Mouse (Mus musculus) liver, embryonic 15.5 days (tissue): ENCODE data around the gene Clint1. TPM values are rescaled to one million over a fixed set of nuclear protein-coding genes. Genes with fewer than 3 reads are reported as not detected.

ENCODE experiments used
- ATAC-seq: fragments of 200-750 bp; cut with Nextera tagmentation; 2 replicates; pipeline ENCODE4 v1.8.0; 2017; ENCODE audit warnings: moderate number of reproducible peaks, mild to moderate bottlenecking, moderate library complexity; ENCODE audit not compliant: insufficient read depth
- H3K27ac ChIP-seq: fragments of 300-500 bp; sonication (generic); replicated peaks from 2 replicates; pipeline ENCODE4 v1.5.1; 2015; ENCODE audit warnings: mild to moderate bottlenecking, inconsistent platforms
- H3K27me3 ChIP-seq: fragments of 300-500 bp; sonication (generic); 2 replicates; pipeline ENCODE4 v1.6.1; 2015; ENCODE audit warnings: mild to moderate bottlenecking, inconsistent platforms
- H3K36me3 ChIP-seq: fragments of 300-500 bp; sonication (generic); replicated peaks from 2 replicates; pipeline ENCODE4 v1.6.1; 2015; ENCODE audit warnings: moderate library complexity, mild to moderate bottlenecking, inconsistent platforms
- H3K4me1 ChIP-seq: fragments of 300-500 bp; sonication (generic); replicated peaks from 2 replicates; pipeline ENCODE4 v1.6.1; 2015; ENCODE audit warnings: inconsistent platforms
- H3K4me2 ChIP-seq: fragments of 300-500 bp; sonication (generic); 2 replicates; pipeline ENCODE4 v1.6.1; 2015; ENCODE audit warnings: moderate library complexity, mild to moderate bottlenecking, inconsistent platforms
- H3K4me3 ChIP-seq: fragments of 300-500 bp; sonication (generic); replicated peaks from 2 replicates; pipeline ENCODE4 v1.5.1; 2015; ENCODE audit warnings: mild to moderate bottlenecking, inconsistent platforms
- H3K9ac ChIP-seq: fragments of 300-500 bp; sonication (generic); 2 replicates; pipeline ENCODE4 v1.6.1; 2015; ENCODE audit warnings: moderate library complexity, mild to moderate bottlenecking, inconsistent platforms
- H3K9me3 ChIP-seq: fragments of 300-500 bp; sonication (generic); replicated peaks from 2 replicates; pipeline ENCODE4 v1.6.1; 2016; ENCODE audit warnings: inconsistent platforms
- WGBS: fragments of 180-500 bp; shearing (Covaris S2); methylation state at CpG from one replicate; pipeline ENCODE4 v1.1.7; 2015; ENCODE audit warnings: mixed read lengths; ENCODE audit not compliant: insufficient replicate concordance; 5-methylcytosine and 5-hydroxymethylcytosine counted together
- polyA plus RNA-seq: library from polyadenylated mRNA; unstranded; fragments of >200 nt; fragmentation: Nextera tagmentation; extraction: Ambion mirVana; gene quantifications from 2 replicates; pipeline ENCODE4 v1.2.1, GENCODE M21; 2015

Gene Clint1
- polyA plus RNA-seq, 1 experiment from 2014 or later: 53.8 TPM

GRCm38 (mm10) chr11:45926640-45927082, 74.8 kb downstream of the Clint1 start:
- peaks cover 5% of the 10 kb centered on the region; the same call in 1 of the 2 replicates for H3K27me3 ChIP-seq

DNA sequence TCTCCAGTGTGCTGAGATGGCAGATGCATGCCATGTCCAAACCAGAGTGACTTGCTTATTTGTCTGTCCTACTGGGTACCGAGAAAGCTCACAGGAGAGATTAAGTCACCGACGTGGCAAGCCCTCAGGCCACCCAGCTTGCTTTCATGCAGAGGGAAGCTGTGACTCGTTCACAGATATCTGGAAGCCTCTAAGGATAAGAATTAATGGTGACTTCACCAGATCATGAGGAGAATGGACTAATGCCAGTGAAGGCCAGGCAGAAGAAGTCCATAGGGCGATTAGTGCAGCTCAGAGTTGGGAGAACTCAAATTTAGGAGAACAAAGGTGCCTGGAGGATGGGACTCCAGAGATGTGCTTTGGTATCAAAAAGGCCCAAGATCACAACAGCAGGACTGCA, 75.6 kb downstream of the Clint1 start:
- no peak overlapping the region for H3K27ac ChIP-seq
- H3K4me2 ChIP-seq: no peak overlapping the region
- no peak for ATAC-seq
- H3K4me3 ChIP-seq: no peak overlapping the region
- 58% methylated on average over 5 of the region's 5 CpGs for WGBS
- 0 out of 2 replicates have a peak, but pooled peaks cover 6% of the 10 kb centered on the region for H3K36me3 ChIP-seq
- peaks cover 5% of the 10 kb centered on the region; the same call in 1 of the 2 replicates for H3K27me3 ChIP-seq
- H3K9ac ChIP-seq: no peak overlapping the region
- H3K4me1 ChIP-seq: 0 out of 2 replicates have a peak, but pooled peaks cover 5% of the 10 kb centered on the region
- H3K9me3 ChIP-seq: no peaks in the 10 kb centered on the region

More at GRCm38 (mm10) chr11:45926640-45927082, 74.8 kb downstream of the Clint1 start:
- ATAC-seq: peak; percentile 80
- H3K9me3 ChIP-seq: no peaks in the 10 kb centered on the region
- under 1% methylated on average over 9 of the region's 9 CpGs for WGBS
- H3K4me2 ChIP-seq: peak overlapping the region; percentile 79
- 0 out of 2 replicates have a peak, but pooled peaks cover 7% of the 10 kb centered on the region for H3K4me1 ChIP-seq
- peak overlapping the region; percentile 59; the same call in 1 of the 2 replicates for H3K9ac ChIP-seq
- no peak overlapping the region for H3K27ac ChIP-seq
- H3K36me3 ChIP-seq: 0 out of 2 replicates have a peak, but pooled peaks cover 4% of the 10 kb centered on the region
- peak overlapping the region; percentile 56 for H3K4me3 ChIP-seq

- Histone ChIP-seq H3K4me1 (0 out of 2 replicates have a peak, but pooled peaks cover 5% of the 10 kb centered on the region), H3K27me3 (peaks cover 5% of the 10 kb centered on the region; the same call in 1 of the 2 replicates), H3K9ac (no peak overlapping the region), H3K36me3 (peaks cover 23% of the 10 kb centered on the region), H3K4me2 (no peak overlapping the region), H3K27ac (no peak overlapping the region), H3K4me3 (no peak overlapping the region), H3K9me3 (no peaks in the 10 kb centered on the region)
- WGBS: 75% methylated on average over 10 of the region's 10 CpGs
- no peak for ATAC-seq
These were observed 77.7 kb downstream of the Clint1 start for GRCm38 (mm10) chr11:45929541-45929940.

DNA sequence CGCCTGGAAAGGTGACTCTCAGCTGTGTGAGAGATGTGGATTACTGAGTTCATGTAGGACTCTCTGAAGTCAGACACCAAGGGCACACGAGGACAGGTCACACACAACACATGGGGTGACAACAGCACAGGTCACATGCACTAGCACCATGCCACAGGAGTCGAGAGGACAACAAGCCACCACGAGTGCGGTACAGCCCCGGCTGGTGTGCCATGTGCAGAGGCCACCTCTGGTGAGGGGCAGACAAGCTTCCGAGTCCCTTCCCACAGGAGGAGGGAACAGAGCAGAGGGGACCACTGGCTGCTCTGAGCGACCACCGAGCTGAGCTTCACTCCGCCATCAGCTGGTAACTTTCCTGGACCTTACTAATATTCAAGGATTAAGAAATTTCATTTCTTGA, 80.9 kb downstream of the Clint1 start:
- ATAC-seq: no peak
- no peak overlapping the region for H3K9ac ChIP-seq

GRCm38 (mm10) chr11:45937478-45937877, 85.6 kb downstream of the Clint1 start:
- 87% methylated on average over 8 of the region's 8 CpGs for WGBS
- Histone ChIP-seq H3K4me3 (no peak overlapping the region), H3K4me1 (peaks cover 4% of the 10 kb centered on the region; the same call in 1 of the 2 replicates), H3K4me2 (no peak overlapping the region), H3K27me3 (no peaks in the 10 kb centered on the region), H3K9me3 (no peaks in the 10 kb centered on the region), H3K27ac (no peak overlapping the region), H3K36me3 (peaks cover 41% of the 10 kb centered on the region), H3K9ac (no peak overlapping the region)
- no peak for ATAC-seq

More for the DNA sequence above, 80.9 kb downstream of the Clint1 start:
- Histone ChIP-seq H3K27ac (no peak overlapping the region), H3K9me3 (no peaks in the 10 kb centered on the region), H3K4me3 (no peak overlapping the region), H3K27me3 (no peaks in the 10 kb centered on the region), H3K4me1 (no peaks in the 10 kb centered on the region), H3K4me2 (no peak overlapping the region), H3K36me3 (peaks cover 47% of the 10 kb centered on the region)
- 77% methylated on average over 10 of the region's 10 CpGs for WGBS

DNA sequence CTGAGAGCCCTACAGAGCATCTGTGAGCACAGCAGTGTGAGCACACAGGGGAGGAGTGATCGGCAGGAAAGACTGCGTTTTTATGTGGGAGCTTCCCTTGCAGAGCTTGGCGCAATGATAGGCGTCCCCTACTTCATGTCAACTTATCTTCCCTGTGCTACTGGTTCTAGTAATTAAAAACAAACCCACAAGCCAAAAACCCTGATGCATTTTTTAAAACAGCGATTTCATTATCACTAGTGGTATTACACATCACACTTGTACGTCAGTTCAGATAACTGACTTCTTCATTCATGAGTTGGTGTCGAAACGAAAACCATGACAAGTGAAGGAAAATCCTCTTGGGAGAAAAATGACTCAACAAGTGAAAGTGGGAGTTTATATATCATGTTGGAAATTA, 87.1 kb downstream of the Clint1 start:
- Histone ChIP-seq H3K4me2 (no peak overlapping the region), H3K9ac (no peak overlapping the region), H3K4me1 (peaks cover 18% of the 10 kb centered on the region), H3K27me3 (no peaks in the 10 kb centered on the region), H3K9me3 (no peaks in the 10 kb centered on the region), H3K36me3 (peaks cover 29% of the 10 kb centered on the region), H3K4me3 (no peak overlapping the region), H3K27ac (no peak overlapping the region)
- no peak for ATAC-seq
- 64% methylated on average over 8 of the region's 8 CpGs for WGBS

DNA sequence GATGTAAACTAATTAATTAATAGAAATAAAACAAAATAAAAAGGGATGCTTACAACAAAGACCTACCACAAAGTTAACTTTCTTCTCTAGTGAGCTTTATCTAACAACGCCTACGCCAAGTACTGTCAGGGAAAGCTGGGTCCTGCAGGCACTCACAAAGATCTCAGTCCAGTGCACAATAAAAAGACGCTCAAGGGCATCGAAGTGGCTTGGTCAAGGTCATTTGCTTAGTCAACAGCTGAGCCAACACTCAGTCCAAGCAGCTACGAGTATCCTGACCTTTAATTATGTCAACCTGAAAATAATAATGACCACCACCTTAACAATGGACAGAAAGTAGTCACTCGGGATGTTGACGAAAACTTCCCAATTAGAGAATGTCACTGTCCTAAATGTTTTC, 90.4 kb downstream of the Clint1 start:
- no peak overlapping the region for H3K27ac ChIP-seq
- H3K9ac ChIP-seq: no peak overlapping the region
- no peak overlapping the region for H3K4me3 ChIP-seq
- no peaks in the 10 kb centered on the region for H3K9me3 ChIP-seq
- H3K4me2 ChIP-seq: no peak overlapping the region
- H3K4me1 ChIP-seq: peaks cover 25% of the 10 kb centered on the region
- no peaks in the 10 kb centered on the region for H3K27me3 ChIP-seq
- H3K36me3 ChIP-seq: peaks cover 2% of the 10 kb centered on the region; the same call in 1 of the 2 replicates
- WGBS: 86% methylated on average over 7 of the region's 7 CpGs
- ATAC-seq: no peak

- no peaks in the 10 kb centered on the region for H3K27me3 ChIP-seq
- ATAC-seq: no peak
- no peaks in the 10 kb centered on the region for H3K9me3 ChIP-seq
- H3K4me1 ChIP-seq: peaks cover 25% of the 10 kb centered on the region
- peak overlapping the region; percentile 99 for H3K4me2 ChIP-seq
- H3K36me3 ChIP-seq: 0 out of 2 replicates have a peak, but pooled peaks cover 2% of the 10 kb centered on the region
- H3K4me3 ChIP-seq: peak overlapping the region; percentile 87
- H3K27ac ChIP-seq: no peak overlapping the region
- WGBS: 74% methylated on average over 7 of the region's 7 CpGs
- no peak overlapping the region for H3K9ac ChIP-seq
These were observed 91.4 kb downstream of the Clint1 start for GRCm38 (mm10) chr11:45943108-45943705.

GRCm38 (mm10) chr11:45943891-45944642, 92.2 kb downstream of the Clint1 start:
- Histone ChIP-seq H3K27ac (peak overlapping the region; percentile 66), H3K36me3 (0 out of 2 replicates have a peak, but pooled peaks cover 8% of the 10 kb centered on the region)
- peak; percentile 34 for ATAC-seq

DNA sequence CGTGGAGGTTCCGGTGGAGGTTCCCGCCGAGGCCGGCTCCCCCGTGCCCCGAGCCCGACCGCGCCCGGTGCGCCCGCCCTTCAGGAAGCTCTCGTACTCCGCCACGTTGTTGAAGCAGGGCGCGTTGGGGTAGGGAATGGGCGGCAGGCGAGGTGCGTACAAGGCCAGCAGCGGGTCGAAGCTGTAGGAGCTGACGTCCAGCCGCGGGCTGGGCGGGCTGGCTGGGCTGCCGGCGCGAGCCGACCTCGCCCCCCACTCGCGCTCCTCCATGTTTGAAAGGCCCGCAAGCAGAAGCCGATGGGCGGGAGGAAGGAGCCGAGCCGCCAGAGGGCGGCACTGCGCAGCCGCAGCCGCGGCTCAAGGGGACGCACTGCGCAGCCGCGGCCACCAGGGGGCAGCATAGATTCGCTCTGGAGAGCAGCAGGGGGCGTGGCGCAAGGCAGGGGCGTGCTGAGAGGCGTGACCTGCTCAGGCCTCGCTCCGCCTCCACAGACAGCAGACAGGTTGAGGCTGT, 92.8 kb downstream of the Clint1 start, which contains the start of gene Lsm11:
TSS of gene Lsm11 (minus strand) at position 293 of the 514 bp plus-strand sequence.
- 0% methylated on average over 52 of the region's 55 CpGs for WGBS

More at GRCm38 (mm10) chr11:45943891-45944642, 92.2 kb downstream of the Clint1 start:
- Histone ChIP-seq H3K27me3 (no peaks in the 10 kb centered on the region), H3K9ac (peak overlapping the region; percentile 77), H3K9me3 (no peaks in the 10 kb centered on the region), H3K4me3 (peak overlapping the region; percentile 87), H3K4me1 (peaks cover 25% of the 10 kb centered on the region), H3K4me2 (peak overlapping the region; percentile 99)
- WGBS: under 1% methylated on average over 49 of the region's 49 CpGs

DNA sequence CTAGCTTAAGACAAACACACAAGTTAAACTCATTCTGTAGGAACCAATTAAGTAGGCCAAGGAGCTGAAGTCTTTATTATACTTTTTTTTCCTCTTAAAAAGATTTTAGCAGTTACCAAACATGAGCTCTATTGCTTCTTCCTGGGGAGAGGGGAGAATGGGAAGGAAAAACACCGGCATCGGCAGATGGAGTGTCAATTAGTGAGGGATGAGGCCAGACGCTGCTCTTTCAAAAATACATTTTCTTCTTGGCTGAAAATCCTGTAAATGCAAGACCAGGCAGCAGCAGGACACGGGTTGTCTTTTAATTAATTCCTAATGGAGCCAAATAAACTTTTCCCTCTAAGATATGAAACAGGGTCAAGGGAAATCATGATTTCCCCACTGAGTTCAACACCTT, 94.9 kb downstream of the Clint1 start:
- H3K4me3 ChIP-seq: no peak overlapping the region
- WGBS: 67% methylated on average over 4 of the region's 4 CpGs

More for the DNA sequence above, 92.8 kb downstream of the Clint1 start, which contains the start of gene Lsm11:
- peak; percentile 91 for ATAC-seq
- Histone ChIP-seq H3K27ac (peak within 1 kb of the TSS; percentile 66), H3K4me1 (peaks cover 22% of the 10 kb centered on the region), H3K4me2 (peak within 1 kb of the TSS; percentile 99), H3K9ac (peak within 1 kb of the TSS; percentile 77), H3K27me3 (no peaks in the 10 kb centered on the region), H3K36me3 (peaks cover 14% of the 10 kb centered on the region), H3K9me3 (no peaks in the 10 kb centered on the region), H3K4me3 (peak within 1 kb of the TSS; percentile 87)

More for the DNA sequence above, 94.9 kb downstream of the Clint1 start:
- Histone ChIP-seq H3K9ac (no peak overlapping the region), H3K36me3 (peaks cover 30% of the 10 kb centered on the region), H3K4me1 (peaks cover 22% of the 10 kb centered on the region), H3K27ac (no peak overlapping the region), H3K9me3 (no peaks in the 10 kb centered on the region), H3K27me3 (no peaks in the 10 kb centered on the region), H3K4me2 (no peak overlapping the region)
- ATAC-seq: no peak
